Mouse (Mus musculus) lung, adult 2 months (tissue): Measurements from ENCODE around the gene Flywch1.

Experiments
- CTCF ChIP-seq: fragments of 200-500 bp; IDR thresholded peaks from 2 replicates; pipeline ENCODE4 v1.5.1; 2011; ENCODE audit warnings: mild to moderate bottlenecking, low read length, control low read depth; ENCODE audit not compliant: insufficient read depth
- POLR2A ChIP-seq: fragments of 200-500 bp; IDR thresholded peaks from 2 replicates; pipeline ENCODE4 v1.6.1; 2011; ENCODE audit warnings: low read depth, mild to moderate bottlenecking, control low read depth, low read length, borderline replicate concordance; ENCODE audit errors: extremely low read depth

DNA sequence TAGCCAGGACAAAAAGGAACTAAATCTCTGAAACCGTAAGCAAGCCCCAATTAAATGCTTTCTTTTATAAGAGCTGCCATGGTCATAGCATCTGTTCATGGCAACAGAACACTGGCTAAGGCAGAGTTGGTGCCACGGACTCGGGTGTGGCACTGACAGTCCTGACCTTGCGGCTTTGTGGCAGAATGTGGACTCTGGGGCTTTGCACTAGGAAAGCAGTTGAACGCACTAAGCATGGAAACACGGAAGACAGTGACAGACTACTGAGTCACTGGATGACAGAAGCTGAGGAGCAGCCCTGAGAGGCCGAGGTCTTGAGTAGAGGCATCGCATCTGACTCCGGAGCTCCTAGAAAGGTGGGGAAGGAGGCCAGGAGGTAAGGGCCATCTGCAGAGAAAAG lies 13.8 kb downstream of the Flywch1 start:
- TF ChIP-seq CTCF (no peak), POLR2A (no peak)
